Mouse (Mus musculus) liver, embryonic 12.5 days (tissue): Measurements from ENCODE around the gene Myo1h. TPM values are rescaled to one million over a fixed set of nuclear protein-coding genes. Genes with fewer than 3 reads are reported as not detected.

ENCODE experiments used
- ATAC-seq: fragments of 200-750 bp; cut with Nextera tagmentation; 2 replicates; pipeline ENCODE4 v1.8.0; 2017; ENCODE audit warnings: moderate number of reproducible peaks, mild to moderate bottlenecking, moderate library complexity
- H3K27ac ChIP-seq: fragments of 300-500 bp; sonication (generic); 2 replicates; pipeline ENCODE4 v1.5.1; 2016; ENCODE audit warnings: mild to moderate bottlenecking
- H3K27me3 ChIP-seq: fragments of 300-500 bp; sonication (generic); replicated peaks from 2 replicates; pipeline ENCODE4 v1.6.1; 2016; ENCODE audit warnings: mild to moderate bottlenecking, moderate library complexity
- H3K36me3 ChIP-seq: fragments of 300-500 bp; sonication (generic); 2 replicates; pipeline ENCODE4 v1.6.1; 2016; ENCODE audit warnings: mild to moderate bottlenecking, moderate library complexity
- H3K4me1 ChIP-seq: fragments of 300-500 bp; sonication (generic); 2 replicates; pipeline ENCODE4 v1.6.1; 2016
- H3K4me2 ChIP-seq: fragments of 300-500 bp; sonication (generic); 2 replicates; pipeline ENCODE4 v1.6.1; 2016; ENCODE audit warnings: mild to moderate bottlenecking, moderate library complexity
- H3K4me3 ChIP-seq: fragments of 300-500 bp; sonication (generic); 2 replicates; pipeline ENCODE4 v1.5.1; 2016; ENCODE audit warnings: mild to moderate bottlenecking, moderate library complexity
- H3K9ac ChIP-seq: fragments of 300-500 bp; sonication (generic); 2 replicates; pipeline ENCODE4 v1.6.1; 2016; ENCODE audit warnings: mild to moderate bottlenecking, moderate library complexity
- H3K9me3 ChIP-seq: fragments of 300-500 bp; sonication (generic); replicated peaks from 2 replicates; pipeline ENCODE4 v1.6.1; 2016; ENCODE audit warnings: mild to moderate bottlenecking, moderate library complexity
- WGBS: fragments of 180-500 bp; shearing (Covaris S2); methylation state at CpG from one replicate; pipeline ENCODE4 v1.1.7; 2016; ENCODE audit not compliant: insufficient replicate concordance; 5-methylcytosine and 5-hydroxymethylcytosine counted together
- polyA plus RNA-seq: library from polyadenylated mRNA; unstranded; fragments of >200 nt; fragmentation: Nextera tagmentation; extraction: Ambion mirVana; gene quantifications from 2 replicates; pipeline ENCODE4 v1.2.1, GENCODE M21; 2016

The Myo1h gene
- 0.38 and 0.56 TPM in 2 replicates for polyA plus RNA-seq

DNA sequence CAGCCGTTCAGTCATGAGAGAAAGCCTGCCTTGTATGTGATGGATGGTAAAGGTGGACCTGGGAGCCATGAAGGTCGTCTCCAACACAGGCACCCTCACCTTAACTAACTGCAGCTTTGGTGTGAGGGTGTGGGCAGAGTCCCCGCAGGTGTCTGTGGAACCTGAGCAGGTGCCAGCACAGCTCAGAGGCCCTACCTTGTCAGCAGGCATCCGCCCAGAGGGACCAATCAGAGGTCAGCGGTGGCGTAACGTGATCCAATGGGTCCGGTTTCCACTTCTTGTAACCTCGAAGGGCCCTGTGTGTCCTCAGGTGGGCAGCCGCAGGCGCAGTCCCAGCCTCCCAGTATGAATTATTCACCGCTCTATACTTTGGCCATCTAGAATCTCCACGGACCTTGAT, at the start of gene Myo1h:
Gene Myo1h, plus strand, starts transcription at position 293 of the 400 bp plus-strand sequence.
- no peaks in the 10 kb centered on the region for H3K9me3 ChIP-seq
- no peaks in the 10 kb centered on the region for H3K36me3 ChIP-seq
- ATAC-seq = no peak
- no peak within 1 kb of the TSS for H3K4me3 ChIP-seq
- WGBS = 34% methylated on average over 13 of the region's 13 CpGs
- H3K27me3 ChIP-seq = peaks cover 46% of the 10 kb centered on the region
- no peak within 1 kb of the TSS for H3K4me2 ChIP-seq
- H3K9ac ChIP-seq = no peak within 1 kb of the TSS
- H3K4me1 ChIP-seq = no peaks in the 10 kb centered on the region
- no peak within 1 kb of the TSS for H3K27ac ChIP-seq

DNA sequence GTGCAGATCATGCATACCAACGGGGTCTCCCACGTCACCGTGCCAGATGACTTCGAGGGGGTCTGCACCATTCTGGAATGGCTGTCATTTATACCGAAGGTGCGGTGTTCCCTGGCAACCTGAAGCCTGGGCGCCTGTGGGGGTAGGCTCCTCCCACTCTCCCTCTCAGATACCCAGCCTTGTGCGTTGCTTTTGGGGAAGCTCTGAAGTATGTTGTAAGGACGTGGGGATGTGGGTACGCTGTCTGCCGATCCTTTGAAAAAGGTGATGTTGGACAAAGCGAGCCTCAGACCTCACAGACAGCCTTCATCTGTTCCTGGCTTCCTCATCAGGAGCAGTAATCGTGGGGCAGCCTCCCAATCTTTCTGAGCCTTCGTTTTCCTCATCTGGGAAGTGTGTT, 49.2 kb upstream of the Myo1h start:
- ATAC-seq = no peak
- Histone ChIP-seq H3K9me3 (no peaks in the 10 kb centered on the region), H3K4me2 (no peak overlapping the region), H3K36me3 (no peaks in the 10 kb centered on the region), H3K4me1 (peaks cover 10% of the 10 kb centered on the region), H3K9ac (no peak overlapping the region), H3K27me3 (peaks cover 4% of the 10 kb centered on the region; the same call in 1 of the 2 replicates), H3K27ac (no peak overlapping the region), H3K4me3 (no peak overlapping the region)
- WGBS = 39% methylated on average over 14 of the region's 14 CpGs

DNA sequence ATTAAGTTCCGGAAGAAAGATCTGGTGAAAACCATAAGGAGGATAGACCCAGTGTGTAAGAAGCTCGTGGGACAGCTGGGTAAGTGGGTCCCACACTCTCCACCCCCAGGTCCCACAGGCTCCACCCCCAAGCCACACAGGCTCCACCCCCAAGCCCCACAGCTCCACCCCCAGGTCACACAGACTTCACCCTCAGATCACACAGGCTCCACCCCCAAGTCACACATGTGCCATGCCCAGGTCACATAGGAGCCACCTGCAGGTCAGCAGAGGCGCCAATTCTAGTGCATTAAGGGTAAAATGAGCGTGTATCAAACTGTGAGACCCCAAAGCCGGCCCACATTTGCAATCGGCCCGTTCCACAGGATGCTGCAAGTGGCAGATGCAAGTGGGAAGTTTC, 42.5 kb upstream of the Myo1h start:
- Histone ChIP-seq H3K4me1 (0 out of 2 replicates have a peak, but pooled peaks cover 2% of the 10 kb centered on the region), H3K9ac (no peak overlapping the region), H3K4me3 (no peak overlapping the region), H3K4me2 (no peak overlapping the region), H3K9me3 (no peaks in the 10 kb centered on the region), H3K27me3 (no peaks in the 10 kb centered on the region; the same call in 1 of the 2 replicates), H3K27ac (no peak overlapping the region), H3K36me3 (no peaks in the 10 kb centered on the region)
- WGBS = 62% methylated on average over 7 of the region's 7 CpGs
- ATAC-seq = no peak

DNA sequence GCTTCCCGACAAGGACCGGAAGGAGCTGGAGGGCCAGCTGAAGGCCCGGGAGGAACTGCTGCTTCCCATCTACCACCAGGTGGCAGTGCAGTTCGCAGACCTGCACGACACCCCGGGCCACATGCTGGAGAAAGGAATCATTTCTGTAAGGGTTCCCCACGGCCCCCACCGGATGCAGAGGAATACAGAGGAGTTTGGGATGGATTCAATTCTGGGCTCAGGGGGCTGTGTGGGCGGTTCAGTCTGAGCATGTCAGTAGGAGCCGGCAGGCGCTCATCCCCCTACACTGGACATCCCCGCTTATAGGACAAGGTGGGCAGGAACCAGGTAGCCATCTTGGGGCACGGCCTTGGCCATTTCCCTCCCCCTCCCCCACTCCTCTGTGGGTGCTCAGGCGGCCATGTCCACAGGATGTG, 40.8 kb upstream of the Myo1h start:
- ATAC-seq = 0 out of 2 replicates have a peak, but pooled peaks have one; percentile 27
- Histone ChIP-seq H3K9ac (no peak overlapping the region), H3K4me1 (0 out of 2 replicates have a peak, but pooled peaks cover 2% of the 10 kb centered on the region), H3K4me3 (no peak overlapping the region), H3K4me2 (peak overlapping the region; percentile 15; the same call in 1 of the 2 replicates), H3K27ac (no peak overlapping the region), H3K9me3 (no peaks in the 10 kb centered on the region), H3K36me3 (no peaks in the 10 kb centered on the region), H3K27me3 (no peaks in the 10 kb centered on the region; the same call in 1 of the 2 replicates)
- 18% methylated on average over 14 of the region's 14 CpGs for WGBS

DNA sequence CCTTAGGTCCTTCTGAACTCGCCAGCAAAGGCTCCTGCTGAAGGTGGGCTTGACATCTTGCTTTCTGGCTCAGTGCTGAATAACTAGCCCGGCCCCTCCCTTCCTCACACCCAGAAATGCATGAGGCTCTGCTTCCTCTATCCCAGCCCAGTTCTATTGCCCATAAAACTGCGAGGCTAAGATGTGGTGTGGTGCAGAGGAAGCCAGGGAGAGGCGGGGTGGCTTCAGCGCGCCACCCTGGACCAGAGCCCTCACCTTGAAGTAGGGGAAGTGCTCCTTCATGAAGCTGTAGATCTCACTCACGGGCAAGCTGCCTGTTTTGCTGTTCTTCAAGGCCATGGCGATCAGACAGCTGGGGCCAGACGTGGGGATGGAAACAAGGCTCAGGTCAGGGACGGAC, 29.5 kb upstream of the Myo1h start:
- Histone ChIP-seq H3K4me2 (no peak overlapping the region), H3K9me3 (no peaks in the 10 kb centered on the region), H3K36me3 (no peaks in the 10 kb centered on the region), H3K27me3 (0 out of 2 replicates have a peak, but pooled peaks cover 3% of the 10 kb centered on the region), H3K27ac (no peak overlapping the region), H3K4me3 (no peak overlapping the region), H3K4me1 (no peaks in the 10 kb centered on the region), H3K9ac (no peak overlapping the region)
- 48% methylated on average over 10 of the region's 10 CpGs for WGBS
- ATAC-seq = no peak

DNA sequence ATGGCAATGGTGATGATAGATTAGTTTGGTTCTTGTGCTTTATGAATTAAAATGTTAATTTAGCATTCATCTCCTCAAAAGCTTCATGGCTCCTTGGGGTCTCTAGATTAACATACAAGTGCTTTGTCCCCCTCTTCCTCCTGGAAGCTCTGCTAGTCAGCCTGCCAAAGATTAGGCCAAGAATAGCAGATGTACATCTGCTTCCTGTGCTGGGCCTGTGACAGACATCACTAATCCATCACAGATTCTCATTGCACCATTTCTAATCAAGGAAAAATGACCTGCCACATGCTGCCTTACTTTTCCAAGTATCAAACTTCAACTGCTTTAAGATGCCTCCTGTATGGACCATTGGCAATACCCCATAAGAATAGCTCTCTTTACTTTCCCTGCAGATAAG, 27.5 kb upstream of the Myo1h start:
- Histone ChIP-seq H3K36me3 (no peaks in the 10 kb centered on the region), H3K27me3 (peaks cover 11% of the 10 kb centered on the region; the same call in 1 of the 2 replicates), H3K4me1 (no peaks in the 10 kb centered on the region), H3K9ac (no peak overlapping the region), H3K4me2 (no peak overlapping the region), H3K4me3 (no peak overlapping the region), H3K9me3 (no peaks in the 10 kb centered on the region), H3K27ac (no peak overlapping the region)
- no peak for ATAC-seq

DNA sequence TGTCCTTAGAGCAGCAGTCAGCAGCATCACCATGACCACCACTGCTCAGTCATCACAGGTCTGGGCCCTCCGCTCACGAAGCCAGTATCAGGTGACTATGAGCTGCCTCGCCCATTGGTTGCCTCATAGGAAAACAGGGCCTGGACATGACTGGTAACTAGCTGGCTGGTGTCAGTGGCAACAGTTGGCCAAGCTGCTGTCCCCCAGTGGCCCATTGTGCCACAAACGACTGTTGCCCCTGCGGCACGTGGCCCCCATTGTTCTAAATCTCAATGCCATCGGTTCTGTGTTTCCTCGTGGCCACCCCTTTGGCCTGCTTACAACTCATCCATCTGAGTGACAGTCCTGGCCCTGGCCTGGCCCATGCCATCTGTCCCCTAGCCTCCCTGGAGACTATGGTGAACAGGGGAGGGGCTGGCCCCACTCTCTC, 24.9 kb upstream of the Myo1h start:
- peaks cover 33% of the 10 kb centered on the region for H3K27me3 ChIP-seq
- no peak overlapping the region for H3K9ac ChIP-seq
- no peak overlapping the region for H3K27ac ChIP-seq
- no peaks in the 10 kb centered on the region for H3K9me3 ChIP-seq
- H3K36me3 ChIP-seq = no peaks in the 10 kb centered on the region
- no peak overlapping the region for H3K4me3 ChIP-seq
- H3K4me1 ChIP-seq = no peaks in the 10 kb centered on the region
- ATAC-seq = no peak
- WGBS = 71% methylated on average over 8 of the region's 8 CpGs
- no peak overlapping the region for H3K4me2 ChIP-seq

DNA sequence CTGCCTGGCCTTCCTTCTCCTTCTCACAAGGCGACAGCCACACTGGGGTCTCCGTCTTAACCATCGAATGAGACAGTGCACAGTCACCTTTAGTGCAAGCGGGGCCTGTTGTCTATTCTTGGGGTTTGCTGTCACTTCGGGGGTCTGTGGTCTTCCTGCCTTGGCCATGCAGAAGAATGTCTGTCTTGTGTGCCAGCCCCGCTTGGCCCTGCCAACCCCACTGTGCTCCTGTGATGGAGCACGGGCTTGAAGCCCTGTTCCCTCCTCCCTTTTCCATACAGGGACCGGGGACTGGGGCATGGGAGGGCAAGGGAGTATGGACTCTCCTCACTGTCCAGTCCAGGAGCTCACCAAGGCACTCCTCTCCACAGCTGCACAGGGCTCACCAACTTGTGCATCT, 24.2 kb upstream of the Myo1h start:
- no peak overlapping the region for H3K9ac ChIP-seq
- WGBS = 68% methylated on average over 8 of the region's 8 CpGs
- H3K36me3 ChIP-seq = no peaks in the 10 kb centered on the region
- no peak overlapping the region for H3K4me2 ChIP-seq
- no peak for ATAC-seq
- no peak overlapping the region for H3K27ac ChIP-seq
- H3K4me3 ChIP-seq = no peak overlapping the region
- H3K9me3 ChIP-seq = no peaks in the 10 kb centered on the region
- peaks cover 41% of the 10 kb centered on the region for H3K27me3 ChIP-seq
- no peaks in the 10 kb centered on the region for H3K4me1 ChIP-seq

DNA sequence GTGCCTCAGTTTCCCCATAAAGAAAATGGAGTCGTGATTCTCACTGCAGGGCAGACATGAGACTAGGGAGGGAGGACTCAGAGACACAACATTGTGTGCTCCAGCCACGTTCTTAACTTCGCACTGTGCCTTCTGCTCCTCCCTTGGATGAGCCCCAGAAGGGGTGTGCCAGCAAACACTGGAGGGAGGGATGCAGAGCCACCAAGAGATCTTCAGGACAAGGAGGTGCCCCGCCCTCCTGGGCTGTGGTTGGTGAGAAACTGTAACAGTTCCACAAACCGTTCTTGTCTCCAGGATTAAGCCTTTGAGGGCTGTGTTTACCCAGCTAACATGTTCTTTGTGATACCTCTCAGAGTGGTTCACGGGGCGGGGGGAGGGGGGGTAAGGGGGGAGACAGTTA, 20.3 kb upstream of the Myo1h start:
- H3K27me3 ChIP-seq = peaks cover 79% of the 10 kb centered on the region
- H3K36me3 ChIP-seq = no peaks in the 10 kb centered on the region

DNA sequence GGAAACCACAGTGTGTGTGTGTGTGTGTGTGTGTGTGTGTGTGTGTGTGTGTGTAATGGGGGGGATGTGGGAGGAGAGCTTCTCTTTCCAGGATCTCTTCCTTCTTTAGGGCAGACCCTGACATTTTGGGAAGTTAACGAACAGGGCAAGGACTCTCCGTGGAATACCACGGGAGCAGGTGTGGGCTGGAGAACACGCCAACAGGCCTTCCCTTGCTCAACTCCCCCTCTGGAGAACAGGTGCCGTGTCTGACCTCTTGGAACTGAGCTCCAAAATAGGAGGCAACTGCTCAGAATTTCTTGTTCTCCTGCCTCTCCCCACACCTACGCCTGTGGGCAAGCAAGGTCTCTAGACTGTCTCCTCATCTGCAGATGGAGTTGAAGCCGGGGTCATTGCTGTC, 19.5 kb upstream of the Myo1h start:
- Histone ChIP-seq H3K27me3 (peaks cover 84% of the 10 kb centered on the region), H3K36me3 (no peaks in the 10 kb centered on the region), H3K9ac (no peak overlapping the region), H3K4me3 (no peak overlapping the region), H3K4me1 (0 out of 2 replicates have a peak, but pooled peaks cover 6% of the 10 kb centered on the region), H3K27ac (no peak overlapping the region), H3K4me2 (no peak overlapping the region), H3K9me3 (no peaks in the 10 kb centered on the region)
- 39% methylated on average over 7 of the region's 7 CpGs for WGBS
- ATAC-seq = no peak

More for the DNA sequence above, 20.3 kb upstream of the Myo1h start:
- Histone ChIP-seq H3K9ac (no peak overlapping the region), H3K9me3 (no peaks in the 10 kb centered on the region), H3K4me2 (no peak overlapping the region), H3K4me1 (0 out of 2 replicates have a peak, but pooled peaks cover 5% of the 10 kb centered on the region), H3K4me3 (no peak overlapping the region), H3K27ac (no peak overlapping the region)
- 33% methylated on average over 7 of the region's 7 CpGs for WGBS
- ATAC-seq = no peak

DNA sequence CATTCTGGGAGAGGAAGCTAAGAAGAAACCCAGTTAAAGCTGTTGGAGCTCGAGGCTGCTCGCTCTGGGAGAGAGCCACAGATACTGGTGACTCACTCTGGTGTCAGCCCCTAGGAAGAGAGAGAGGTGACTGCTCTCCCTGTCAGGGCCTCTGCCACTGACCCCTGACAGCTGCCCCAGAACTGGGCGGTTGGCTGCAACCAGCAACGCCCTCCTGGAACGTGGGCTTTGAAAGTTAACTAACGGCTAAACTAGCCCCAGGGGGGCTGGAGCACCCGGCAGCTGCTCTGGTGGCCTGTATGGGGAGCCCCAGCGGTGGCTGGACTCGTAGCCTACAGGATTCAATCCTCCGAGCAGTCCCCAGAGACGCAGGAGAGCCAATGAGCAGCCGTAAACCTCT, 19.0 kb upstream of the Myo1h start:
- Histone ChIP-seq H3K36me3 (no peaks in the 10 kb centered on the region), H3K9ac (no peak overlapping the region), H3K4me2 (no peak overlapping the region), H3K27ac (no peak overlapping the region), H3K4me3 (no peak overlapping the region), H3K27me3 (peaks cover 87% of the 10 kb centered on the region), H3K4me1 (0 out of 2 replicates have a peak, but pooled peaks cover 6% of the 10 kb centered on the region), H3K9me3 (no peaks in the 10 kb centered on the region)
- 22% methylated on average over 12 of the region's 12 CpGs for WGBS
- ATAC-seq = no peak

DNA sequence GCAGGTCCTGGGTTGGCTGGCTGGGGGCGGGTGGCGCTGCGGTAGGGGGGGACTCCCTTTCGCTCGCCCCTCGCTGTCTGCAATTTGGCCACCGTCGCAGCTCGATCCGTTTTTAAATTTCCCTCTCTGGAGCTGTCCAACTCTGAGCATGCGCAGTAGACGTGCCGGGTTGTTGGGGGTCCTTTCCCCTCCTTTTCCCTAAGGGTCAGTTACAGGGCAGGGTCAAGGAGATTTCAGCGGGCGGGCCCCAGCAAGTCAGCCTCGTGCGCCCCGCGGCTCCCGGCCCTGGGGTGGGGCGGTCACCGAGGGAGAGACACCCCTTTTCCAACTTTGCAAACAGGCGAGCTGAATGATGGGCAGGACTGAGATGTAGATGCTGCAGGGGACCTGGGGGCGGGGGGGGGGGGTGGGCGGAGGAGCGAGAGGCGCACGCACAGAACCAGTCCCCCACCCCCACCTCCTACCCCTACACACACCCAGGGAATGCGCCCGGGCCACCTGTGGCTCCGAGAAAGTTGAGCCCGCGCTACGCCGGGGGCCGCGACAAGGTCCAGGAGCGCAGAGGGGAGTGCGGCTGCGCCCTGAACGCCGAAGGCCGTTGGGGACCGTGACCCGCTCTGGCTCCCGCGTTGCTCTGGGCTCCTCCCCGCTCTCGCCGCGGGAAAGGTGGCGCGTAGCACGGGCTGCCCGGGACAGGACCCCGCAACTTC, 15.1 kb upstream of the Myo1h start, which contains the start of gene Foxn4:
Gene Foxn4, minus strand, starts transcription at position 115 of the 710 bp plus-strand sequence.
- no peaks in the 10 kb centered on the region for H3K36me3 ChIP-seq
- no peak for ATAC-seq
- H3K4me1 ChIP-seq = 0 out of 2 replicates have a peak, but pooled peaks cover 6% of the 10 kb centered on the region
- H3K4me2 ChIP-seq = peak within 1 kb of the TSS; percentile 53
- WGBS = 6% methylated on average over 51 of the region's 56 CpGs
- no peaks in the 10 kb centered on the region for H3K9me3 ChIP-seq
- H3K27me3 ChIP-seq = peaks cover 99% of the 10 kb centered on the region
- H3K4me3 ChIP-seq = peak within 1 kb of the TSS; percentile 33
- no peak within 1 kb of the TSS for H3K27ac ChIP-seq
- no peak within 1 kb of the TSS for H3K9ac ChIP-seq
